Mouse (Mus musculus): Measurements from ENCODE around the gene Zdhhc14.

The Zdhhc14 gene

GRCm38 (mm10) chr17:5552036-5552760 lies 59.8 kb downstream of the Zdhhc14 start:
- no peak for DNase-seq (ENCODE audit: low spot score in 2 of 2)

DNA sequence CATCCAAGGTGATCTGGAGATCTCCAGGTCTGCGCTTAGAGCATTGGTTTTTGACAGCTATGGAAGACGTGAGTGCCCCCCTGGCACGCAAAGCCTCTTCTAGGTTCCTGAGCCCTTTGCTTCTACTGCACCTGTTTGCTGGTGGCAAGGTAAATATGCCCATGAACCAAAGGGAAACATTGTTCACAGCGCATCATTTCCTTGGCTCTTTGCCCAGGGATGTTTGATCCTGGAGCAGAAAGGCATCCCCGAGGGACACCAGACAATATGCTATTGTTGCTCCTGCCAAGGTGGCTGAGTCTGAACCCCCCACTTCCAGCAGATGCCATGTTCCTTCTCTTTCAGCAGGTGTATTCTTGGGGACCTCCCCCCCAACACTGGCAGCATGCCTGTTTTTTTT lies 61.2 kb downstream of the Zdhhc14 start:
- no peak for DNase-seq (ENCODE audit: low spot score in 2 of 2)

GRCm38 (mm10) chr17:5554573-5554972 lies 62.2 kb downstream of the Zdhhc14 start:
- DNase-seq (ENCODE audit: low spot score in 2 of 2) = no peak

GRCm38 (mm10) chr17:5556568-5556967 lies 64.2 kb downstream of the Zdhhc14 start:
- no peak for DNase-seq (ENCODE audit: low spot score in 2 of 2)

DNA sequence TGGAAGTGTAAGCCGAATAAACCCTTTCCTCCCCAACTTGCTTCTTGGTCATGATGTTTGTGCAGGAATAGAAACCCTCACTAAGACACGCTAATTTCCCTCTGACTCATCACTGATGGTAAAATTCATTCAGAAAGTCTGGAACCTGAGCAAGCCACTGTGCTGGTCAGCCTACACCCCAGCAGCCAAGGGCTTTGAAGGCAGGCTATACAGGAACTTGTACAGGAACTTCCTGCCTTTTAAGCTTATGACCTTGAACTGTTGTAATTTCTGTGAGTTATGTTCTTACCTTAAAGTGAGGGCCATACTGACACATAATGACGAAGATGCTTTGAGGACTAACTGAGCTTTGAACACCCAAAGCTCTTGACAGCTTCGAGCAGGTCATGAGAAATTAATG lies 67.9 kb downstream of the Zdhhc14 start:
- DNase-seq (ENCODE audit: low spot score in 2 of 2) = no peak

GRCm38 (mm10) chr17:5563108-5563507 lies 70.8 kb downstream of the Zdhhc14 start:
- DNase-seq (ENCODE audit: low spot score in 2 of 2) = no peak

GRCm38 (mm10) chr17:5566006-5566405 lies 73.6 kb downstream of the Zdhhc14 start:
- no peak for DNase-seq (ENCODE audit: low spot score in 2 of 2)

GRCm38 (mm10) chr17:5567943-5568342 lies 75.6 kb downstream of the Zdhhc14 start:
- DNase-seq (ENCODE audit: low spot score in 2 of 2) = no peak

GRCm38 (mm10) chr17:5569131-5570030 lies 77.0 kb downstream of the Zdhhc14 start:
- DNase-seq (ENCODE audit: low spot score in 2 of 2) = no peak

DNA sequence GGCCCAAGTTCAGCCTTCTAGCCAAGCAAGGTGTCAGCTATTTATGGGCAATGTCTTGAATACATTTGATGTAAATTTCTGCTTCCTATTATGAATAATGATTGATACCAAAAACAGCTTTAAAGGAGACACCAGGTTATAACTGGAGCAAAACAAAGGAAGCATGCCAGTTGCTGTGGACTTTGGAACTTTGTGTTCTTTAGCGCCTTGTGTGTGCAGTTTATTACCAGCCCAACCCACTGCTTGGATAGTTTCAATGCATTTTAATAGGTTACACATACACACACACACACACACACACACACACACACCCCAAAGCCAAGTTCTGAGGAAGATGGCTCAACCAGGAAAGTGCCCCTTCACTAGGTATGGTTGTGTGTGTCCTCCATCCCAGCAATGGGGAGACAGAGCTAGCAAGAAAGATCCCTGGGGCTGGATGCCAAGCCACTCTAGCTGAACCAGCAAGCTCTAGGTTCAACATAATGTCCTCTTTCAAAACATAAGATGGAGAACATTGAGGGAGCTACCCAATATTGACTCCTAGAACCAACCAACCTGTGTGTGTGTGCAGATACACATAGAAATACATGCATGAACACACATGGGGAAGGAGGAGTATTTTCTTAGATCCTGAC lies 79.9 kb downstream of the Zdhhc14 start:
- no peak for DNase-seq (ENCODE audit: low spot score in 2 of 2)

DNA sequence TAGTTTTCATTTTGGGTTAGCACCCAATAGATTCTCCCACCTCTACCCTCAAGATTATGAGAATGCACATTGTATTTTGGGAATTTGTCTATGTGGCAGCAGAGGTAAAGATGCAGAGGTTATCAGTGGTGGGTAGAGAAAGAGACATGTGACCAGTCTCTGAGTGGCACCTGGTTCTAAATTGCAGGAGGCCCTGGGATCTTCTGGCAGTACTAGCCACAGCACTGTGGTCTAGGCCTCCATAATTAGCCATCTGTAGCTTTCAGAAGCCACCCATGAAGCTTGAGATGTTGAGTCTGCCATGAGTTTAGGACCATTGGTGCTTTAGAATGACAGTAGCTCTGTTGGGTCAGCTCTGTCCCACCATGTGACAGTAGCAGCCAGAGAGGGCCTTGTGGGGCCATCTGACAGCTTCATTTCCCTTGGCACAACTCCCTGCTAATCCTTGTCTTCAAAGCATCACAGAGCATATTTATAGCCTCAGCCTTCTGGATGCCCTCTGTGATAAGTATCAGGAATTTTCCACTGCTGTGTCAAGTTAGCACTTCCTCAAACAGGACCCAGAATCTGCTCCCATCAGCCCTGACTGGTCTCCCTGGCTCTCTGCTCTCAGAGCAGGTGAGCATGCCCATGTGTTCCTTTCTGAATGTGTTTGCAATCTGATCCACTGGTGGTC lies 80.5 kb downstream of the Zdhhc14 start:
- DNase-seq (ENCODE audit: low spot score in 2 of 2) = no peak

GRCm38 (mm10) chr17:5574672-5575071 lies 82.3 kb downstream of the Zdhhc14 start:
- DNase-seq (ENCODE audit: low spot score in 2 of 2) = peak in 1 of 2 experiments; percentile 8

DNA sequence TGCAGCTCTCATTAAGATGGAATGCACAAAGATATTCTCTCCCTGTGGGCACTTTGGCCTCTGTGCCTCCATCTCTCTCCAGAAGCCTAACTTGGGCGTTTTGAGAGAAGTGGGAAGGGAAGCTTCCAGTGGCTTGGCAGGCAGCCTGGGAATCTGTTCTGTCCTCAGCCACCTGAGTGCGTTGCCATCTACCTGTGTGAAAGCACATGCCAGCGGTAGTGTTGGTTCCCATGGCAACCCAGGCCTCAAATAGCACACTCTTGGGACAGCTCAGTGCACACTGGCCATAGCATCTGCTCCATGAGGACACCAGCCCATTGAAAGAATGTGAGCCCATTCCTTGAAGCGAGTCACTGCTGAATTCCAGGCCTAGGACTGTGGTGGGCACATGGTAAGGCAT lies 83.2 kb downstream of the Zdhhc14 start:
- no peak for DNase-seq (ENCODE audit: low spot score in 2 of 2)

GRCm38 (mm10) chr17:5582232-5582631 lies 89.9 kb downstream of the Zdhhc14 start:
- DNase-seq (ENCODE audit: low spot score in 2 of 2) = no peak

- DNase-seq (ENCODE audit: low spot score in 2 of 2) = no peak
Measured at GRCm38 (mm10) chr17:5582937-5583336, 90.6 kb downstream of the Zdhhc14 start.

GRCm38 (mm10) chr17:5583472-5584145 lies 91.3 kb downstream of the Zdhhc14 start:
- DNase-seq (ENCODE audit: low spot score in 2 of 2) = no peak

DNA sequence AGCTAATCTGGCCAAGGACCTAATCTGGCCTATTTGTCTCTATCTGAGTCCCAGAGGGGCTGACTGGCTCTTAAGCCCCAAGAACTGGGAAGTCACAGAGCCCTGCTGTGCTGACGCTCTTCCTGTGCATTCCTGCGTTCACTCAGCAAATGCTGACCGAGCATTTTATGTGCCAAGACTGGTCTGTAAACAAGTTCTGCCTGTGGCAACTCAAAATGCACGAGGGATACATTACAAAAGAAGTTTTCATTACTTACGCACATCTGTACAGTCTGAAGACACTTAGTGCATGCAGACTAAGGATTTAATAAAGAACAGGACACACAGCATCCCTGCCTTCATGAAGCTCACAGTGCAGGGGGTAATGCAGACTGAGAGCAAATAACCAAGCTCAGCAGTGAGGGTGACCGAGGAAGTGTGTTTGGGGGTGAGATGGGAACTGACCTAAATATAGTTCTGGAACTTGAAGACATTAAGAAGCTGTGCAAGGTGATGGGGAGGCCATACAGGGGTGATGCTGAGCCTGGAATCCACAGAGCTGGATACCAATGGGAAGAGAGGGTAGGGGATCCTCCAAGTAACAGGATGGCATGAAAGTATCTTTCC lies 99.3 kb downstream of the Zdhhc14 start:
- DNase-seq (ENCODE audit: low spot score in 2 of 2) = no peak

DNA sequence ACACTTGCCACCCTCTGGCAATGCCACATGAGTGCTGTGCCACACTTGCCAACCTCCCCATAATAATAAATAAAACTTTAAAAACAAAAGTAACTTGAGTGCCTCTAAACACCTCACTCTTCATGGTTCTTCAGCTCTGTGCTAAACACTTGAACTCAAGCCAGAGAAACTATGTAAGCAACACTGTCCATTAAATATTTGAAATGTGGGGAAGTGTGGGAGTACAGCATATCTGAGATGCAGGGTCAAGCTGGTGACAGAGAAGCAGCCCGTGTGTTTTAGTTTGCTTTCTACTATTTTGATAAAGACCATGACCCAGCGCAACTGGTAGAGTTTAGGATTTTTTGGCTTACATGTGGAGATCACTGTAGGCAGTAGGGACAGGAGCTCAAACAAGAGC lies 100.7 kb downstream of the Zdhhc14 start:
- no peak for DNase-seq (ENCODE audit: low spot score in 2 of 2)

DNA sequence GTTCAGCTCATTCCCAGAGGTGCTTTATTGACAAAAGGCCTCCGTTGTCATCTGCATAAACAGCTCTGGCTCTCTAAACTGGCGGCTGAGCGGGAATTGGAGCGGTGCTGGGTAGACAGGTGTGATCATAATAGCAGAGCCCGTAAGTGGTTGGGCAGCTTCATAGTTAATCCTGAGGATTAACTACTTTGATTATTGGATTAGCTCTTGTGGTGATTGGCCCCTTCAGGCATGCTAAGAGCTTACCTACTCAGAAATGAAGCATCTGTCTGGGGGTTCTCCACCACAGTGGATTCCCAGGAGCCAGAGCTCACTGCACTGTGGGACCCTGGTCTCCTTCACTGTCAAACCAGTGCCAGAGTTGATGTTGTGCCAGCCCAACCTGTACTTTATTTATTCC lies 102.7 kb downstream of the Zdhhc14 start:
- DNase-seq (ENCODE audit: low spot score in 2 of 2) = no peak

DNA sequence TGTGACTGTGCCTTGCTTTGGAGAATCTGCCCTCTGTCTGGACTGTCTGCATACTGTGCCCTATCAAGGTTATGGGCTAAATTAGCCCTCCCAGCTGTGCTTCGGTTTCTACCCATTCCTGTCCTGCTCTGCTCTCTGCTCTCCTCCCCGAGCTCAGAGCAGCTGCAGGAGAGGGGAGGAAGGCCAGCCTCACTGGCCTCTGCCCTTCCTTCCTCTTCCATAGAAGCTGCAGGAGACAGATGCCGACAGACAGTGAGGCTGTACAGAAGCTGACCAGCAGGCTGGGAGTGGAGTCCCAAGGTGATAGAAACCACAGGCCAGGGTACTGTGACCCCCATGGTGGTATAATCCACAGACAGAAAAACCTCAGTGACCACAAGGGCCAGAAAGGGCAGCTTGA lies 104.1 kb downstream of the Zdhhc14 start:
- DNase-seq (ENCODE audit: low spot score in 2 of 2) = no peak

- no peak for DNase-seq (ENCODE audit: low spot score in 2 of 2)
Measured at GRCm38 (mm10) chr17:5598999-5599398, 106.6 kb downstream of the Zdhhc14 start.
